Mouse (Mus musculus): ENCODE measurements around the gene Gm43064. TPM values are rescaled to one million over a fixed set of nuclear protein-coding genes. Genes with fewer than 3 reads are reported as not detected.
"Not testable (repeated sequence)": the region's sequence is repeated elsewhere in the genome, so short reads cannot be mapped to it uniquely, and the experiment has no call there.

Gm43064 gene
- polyA plus RNA-seq, 1 experiment from 2014 or later = not detected

DNA sequence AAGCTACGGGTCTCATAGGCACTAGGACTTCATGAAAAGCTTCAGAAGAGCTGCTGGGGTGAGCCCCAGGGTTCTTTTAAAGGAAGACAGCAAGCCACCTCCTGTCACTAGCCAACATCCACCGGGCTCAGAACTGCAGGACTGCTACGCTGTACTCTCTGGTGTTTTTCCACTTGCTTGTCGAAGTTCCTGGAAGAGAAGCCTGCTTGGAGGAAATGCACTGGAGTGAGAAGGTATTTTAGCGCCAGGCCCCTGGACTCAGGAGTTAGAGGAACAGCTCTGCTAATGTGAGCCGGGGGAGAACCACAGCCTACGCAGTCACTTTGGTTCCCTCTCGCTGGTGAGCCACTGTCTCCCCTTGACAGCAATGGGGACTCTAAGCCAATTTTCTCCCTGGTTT is 6.5 kb upstream of the Gm43064 start:
- Histone ChIP-seq H3K4me3 (replicated peaks) (no peak overlapping the region), H3K4me2 (replicated peaks) (no peak overlapping the region), H3K9me3 (no peaks in the 10 kb centered on the region), H3K27ac (no peak overlapping the region; the same call in 1 of the 2 replicates), H3K4me1 (replicated peaks) (peaks cover 8% of the 10 kb centered on the region), H3K27me3 (replicated peaks) (no peaks in the 10 kb centered on the region; the same call in 1 of the 2 replicates), H3K9ac (no peak overlapping the region), H3K36me3 (peaks cover 13% of the 10 kb centered on the region; the same call in 1 of the 2 replicates)
- no peak for ATAC-seq
- WGBS = 84% methylated on average over 8 of the region's 8 CpGs

DNA sequence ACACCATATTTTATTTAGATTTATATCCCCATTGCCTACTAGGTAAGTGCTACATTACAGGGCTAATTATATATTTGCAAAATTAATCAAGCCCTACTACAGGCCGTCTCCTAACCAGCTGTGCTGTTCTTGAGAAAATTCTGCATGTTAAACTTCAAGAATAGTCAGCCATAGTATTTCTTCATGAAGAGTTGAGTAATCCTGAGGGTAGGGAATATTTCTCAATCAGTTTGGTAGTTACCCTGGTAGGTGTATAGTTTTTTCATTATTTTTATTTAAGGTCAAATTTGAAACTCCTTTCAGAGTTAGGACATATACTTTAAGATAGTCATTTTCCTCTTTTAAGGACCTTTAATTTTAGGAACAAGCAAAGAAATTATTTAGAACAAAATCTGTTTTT is 3.7 kb upstream of the Gm43064 start:
- ATAC-seq = no peak
- Histone ChIP-seq H3K4me2 (replicated peaks) (no peak overlapping the region), H3K4me1 (replicated peaks) (peaks cover 11% of the 10 kb centered on the region), H3K4me3 (replicated peaks) (no peak overlapping the region), H3K27me3 (replicated peaks) (no peaks in the 10 kb centered on the region), H3K27ac (no peak overlapping the region), H3K9ac (no peak overlapping the region), H3K36me3 (peaks cover 13% of the 10 kb centered on the region; the same call in 1 of the 2 replicates), H3K9me3 (no peaks in the 10 kb centered on the region)
- 88% methylated on average over 1 of the region's 1 CpGs for WGBS

DNA sequence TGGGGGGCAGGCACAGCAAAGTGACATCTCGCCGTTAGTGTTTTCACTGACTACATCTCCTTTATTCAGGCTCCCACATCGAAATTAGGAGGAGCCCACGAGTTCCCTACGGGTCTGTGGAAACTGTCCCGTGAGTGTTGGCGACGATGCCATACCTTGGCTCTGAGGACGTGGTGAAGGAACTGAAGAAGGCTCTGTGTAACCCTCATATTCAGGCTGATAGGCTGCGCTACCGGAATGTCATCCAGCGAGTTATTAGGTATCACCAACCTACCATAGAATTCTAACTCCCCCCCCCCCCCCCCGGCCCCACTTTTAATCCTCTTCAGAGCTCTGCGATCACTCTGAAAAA is 402 bp downstream of the Gm43064 start:
- Histone ChIP-seq H3K4me1 (replicated peaks) (0 out of 2 replicates have a peak, but pooled peaks cover 3% of the 10 kb centered on the region), H3K9me3 (no peaks in the 10 kb centered on the region), H3K27ac (peak overlapping the region; percentile 94), H3K9ac (peak overlapping the region; percentile 84), H3K4me3 (replicated peaks) (peak overlapping the region; percentile 73), H3K4me2 (replicated peaks) (peak overlapping the region; percentile 55), H3K36me3 (no peaks in the 10 kb centered on the region), H3K27me3 (replicated peaks) (no peaks in the 10 kb centered on the region)
- WGBS = 2% methylated on average over 14 of the region's 14 CpGs
- ATAC-seq = peak; percentile 64

DNA sequence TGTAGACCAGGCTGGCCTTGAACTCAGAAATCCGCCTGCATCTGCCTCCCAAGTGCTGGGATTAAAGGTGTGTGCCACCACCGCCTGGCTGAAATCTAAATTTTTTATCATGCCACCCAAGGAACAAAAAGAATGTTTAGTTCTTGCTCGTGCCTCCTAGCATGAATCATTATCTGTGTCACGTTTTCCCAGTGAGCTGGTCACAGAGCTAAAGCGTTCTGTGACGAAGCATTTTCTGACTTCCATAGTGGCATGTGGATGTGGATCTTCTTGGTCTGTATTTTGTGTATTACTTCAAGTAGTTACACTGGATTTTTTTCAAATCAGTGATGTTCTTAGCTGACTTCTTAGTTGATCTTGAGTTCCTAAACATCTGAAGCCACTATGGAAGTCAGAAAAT is 1.6 kb downstream of the Gm43064 start:
- 0 out of 2 replicates have a peak, but pooled peaks cover 3% of the 10 kb centered on the region for H3K4me1 ChIP-seq (replicated peaks)
- no peak overlapping the region for H3K4me2 ChIP-seq (replicated peaks)
- H3K4me3 ChIP-seq (replicated peaks) = no peak overlapping the region
- H3K27me3 ChIP-seq (replicated peaks) = no peaks in the 10 kb centered on the region
- H3K9me3 ChIP-seq = no peaks in the 10 kb centered on the region
- 82% methylated on average over 6 of the region's 6 CpGs for WGBS
- ATAC-seq = no peak
- H3K36me3 ChIP-seq = peaks cover 4% of the 10 kb centered on the region; the same call in 1 of the 2 replicates
- H3K27ac ChIP-seq = no peak overlapping the region
- no peak overlapping the region for H3K9ac ChIP-seq

DNA sequence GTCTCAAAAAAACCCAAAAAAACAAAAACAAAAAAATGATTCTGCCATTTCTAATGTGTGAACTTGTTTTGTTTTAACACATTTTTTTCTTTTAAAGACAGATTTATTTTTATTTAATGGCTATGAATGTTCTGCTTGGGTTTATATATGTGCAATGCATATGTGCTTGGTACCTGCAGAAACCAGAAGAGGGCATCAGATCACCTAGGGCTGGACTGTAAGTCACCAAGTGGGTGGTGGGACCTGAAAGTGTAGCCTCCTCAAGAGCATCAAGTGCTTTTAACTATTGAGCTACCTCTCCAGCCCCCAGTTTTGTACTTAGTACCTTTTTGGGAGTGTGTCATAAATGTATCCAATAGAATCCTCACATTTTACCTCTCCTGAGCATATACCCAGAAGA is 18.2 kb downstream of the Gm43064 start:
- Histone ChIP-seq H3K4me1 (replicated peaks) (no peaks in the 10 kb centered on the region), H3K4me2 (replicated peaks) (no peak overlapping the region), H3K27me3 (replicated peaks) (no peaks in the 10 kb centered on the region), H3K27ac (no peak overlapping the region), H3K9ac (no peak overlapping the region), H3K36me3 (no peaks in the 10 kb centered on the region), H3K4me3 (replicated peaks) (no peak overlapping the region), H3K9me3 (no peaks in the 10 kb centered on the region)
- ATAC-seq = no peak

DNA sequence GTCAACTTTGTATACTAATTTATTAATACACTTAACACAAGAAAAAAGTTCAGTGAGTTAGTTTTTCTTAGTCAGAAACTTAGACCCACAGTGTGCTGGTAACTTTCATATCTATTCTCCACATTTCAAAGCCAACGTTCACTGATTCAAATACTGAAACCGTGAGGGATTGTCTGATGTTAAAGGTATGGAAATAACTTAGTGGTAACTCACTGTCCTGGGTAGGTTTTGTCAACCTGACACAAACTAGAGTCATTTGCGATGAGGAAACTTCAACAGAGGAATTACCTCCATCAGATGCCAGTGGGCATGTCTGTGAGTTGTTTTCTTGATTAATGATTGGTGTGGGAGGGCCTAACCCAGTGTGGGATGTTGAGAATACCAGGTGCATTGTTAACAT is 19.7 kb downstream of the Gm43064 start:
- H3K9me3 ChIP-seq = no peaks in the 10 kb centered on the region
- no peak overlapping the region for H3K4me2 ChIP-seq (replicated peaks)
- ATAC-seq = no peak
- no peak overlapping the region for H3K4me3 ChIP-seq (replicated peaks)
- WGBS = 85% methylated on average over 3 of the region's 3 CpGs
- H3K36me3 ChIP-seq = no peaks in the 10 kb centered on the region
- no peak overlapping the region for H3K27ac ChIP-seq
- H3K27me3 ChIP-seq (replicated peaks) = no peaks in the 10 kb centered on the region
- no peak overlapping the region for H3K9ac ChIP-seq
- H3K4me1 ChIP-seq (replicated peaks) = no peaks in the 10 kb centered on the region

DNA sequence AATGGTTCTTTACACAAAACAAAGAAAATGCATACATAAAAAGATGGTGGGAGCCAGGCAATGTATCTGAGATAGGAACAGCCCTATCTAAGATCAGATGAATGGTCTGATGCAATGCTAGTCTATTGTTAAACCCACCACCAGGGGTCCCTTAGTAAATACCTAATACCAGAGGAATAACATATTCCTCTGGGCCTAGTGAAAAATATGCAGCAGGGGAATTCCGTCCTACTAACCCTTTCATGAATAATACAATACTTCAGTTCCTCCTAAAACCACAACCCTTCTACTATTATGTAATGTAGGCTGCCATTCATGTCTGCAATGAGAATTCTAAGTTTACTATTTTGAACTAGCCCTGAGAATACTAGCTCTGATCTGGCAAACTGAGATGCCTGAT is 21.3 kb downstream of the Gm43064 start:
- not testable (repeated sequence) for H3K36me3 ChIP-seq; H3K27ac ChIP-seq; H3K4me1 ChIP-seq (replicated peaks); ATAC-seq; H3K4me3 ChIP-seq (replicated peaks); H3K9me3 ChIP-seq; H3K27me3 ChIP-seq (replicated peaks); H3K4me2 ChIP-seq (replicated peaks); H3K9ac ChIP-seq
- 55% methylated on average over 1 of the region's 1 CpGs for WGBS

DNA sequence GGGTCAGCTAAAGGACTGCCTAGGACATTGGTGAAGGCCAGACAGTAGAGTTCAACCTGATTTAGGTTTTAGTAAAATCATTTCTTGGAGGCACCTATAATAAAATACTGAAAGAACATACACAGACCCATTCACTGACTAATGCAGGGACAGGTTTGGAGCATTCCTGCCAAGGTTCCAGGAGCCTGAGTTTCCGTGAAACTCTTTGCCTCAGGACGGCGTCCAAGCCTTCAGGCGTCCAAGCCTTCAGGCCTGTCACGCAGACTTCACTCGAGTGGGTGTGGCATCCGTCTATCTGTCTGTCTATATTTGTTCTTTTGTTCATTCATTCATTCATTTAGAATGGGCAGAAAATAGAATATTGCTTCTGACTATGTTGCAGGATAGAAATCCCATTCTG is 21.8 kb downstream of the Gm43064 start:
- no peak for ATAC-seq
- WGBS = 82% methylated on average over 7 of the region's 7 CpGs
- Histone ChIP-seq H3K9ac (no peak overlapping the region), H3K4me2 (replicated peaks) (no peak overlapping the region), H3K36me3 (no peaks in the 10 kb centered on the region), H3K9me3 (no peaks in the 10 kb centered on the region), H3K27ac (no peak overlapping the region), H3K4me3 (replicated peaks) (no peak overlapping the region), H3K27me3 (replicated peaks) (no peaks in the 10 kb centered on the region), H3K4me1 (replicated peaks) (no peaks in the 10 kb centered on the region)

DNA sequence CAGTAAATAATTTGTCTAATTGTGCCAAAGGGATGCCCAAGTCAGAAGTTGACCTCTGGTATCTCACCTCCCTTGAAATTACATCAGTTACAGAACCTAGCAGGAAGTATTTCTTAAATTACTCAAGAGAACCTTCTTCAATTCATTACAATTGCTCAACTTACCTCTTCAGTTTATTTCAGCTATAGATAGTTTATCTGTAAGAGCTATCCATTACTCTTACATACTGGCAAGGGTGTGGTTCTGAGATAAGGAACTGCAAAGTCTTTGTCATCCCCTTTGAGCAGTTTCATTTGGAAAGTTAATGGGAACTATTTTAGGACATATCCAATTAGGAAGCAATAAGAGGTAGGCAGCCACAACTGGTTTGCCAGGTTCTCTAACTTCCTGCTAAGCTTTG is 23.1 kb downstream of the Gm43064 start, which contains the start of gene Bcl2l15:
TSS of gene Bcl2l15 (plus strand) at position 176 of the 400 bp plus-strand sequence.
- Histone ChIP-seq H3K36me3 (no peaks in the 10 kb centered on the region), H3K4me3 (replicated peaks) (no peak within 1 kb of the TSS), H3K4me1 (replicated peaks) (no peaks in the 10 kb centered on the region), H3K27me3 (replicated peaks) (no peaks in the 10 kb centered on the region), H3K27ac (no peak within 1 kb of the TSS), H3K9ac (no peak within 1 kb of the TSS), H3K9me3 (no peaks in the 10 kb centered on the region), H3K4me2 (replicated peaks) (no peak within 1 kb of the TSS)
- peak; percentile 44; the same call in 1 of the 2 replicates for ATAC-seq

DNA sequence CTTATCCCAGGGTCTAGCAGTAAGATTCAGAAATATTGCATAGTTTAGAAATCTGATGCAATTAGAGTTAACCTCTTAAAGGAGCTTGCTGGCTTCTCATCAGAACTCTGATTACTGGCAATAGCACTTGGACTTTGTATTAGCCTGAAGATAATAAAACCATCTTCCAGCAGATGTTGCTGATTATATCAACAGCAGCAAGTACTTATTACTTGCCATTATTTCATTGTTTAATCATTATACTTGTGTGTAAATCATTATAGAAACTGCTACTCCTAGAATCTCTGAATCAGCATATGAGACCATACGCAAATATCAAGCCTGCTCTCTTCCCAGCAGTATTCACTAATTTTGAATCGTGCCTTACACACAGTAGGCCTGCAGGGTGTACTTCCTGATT is 24.6 kb downstream of the Gm43064 start:
- Histone ChIP-seq H3K4me1 (replicated peaks) (no peaks in the 10 kb centered on the region), H3K9ac (no peak overlapping the region), H3K27me3 (replicated peaks) (no peaks in the 10 kb centered on the region), H3K4me2 (replicated peaks) (no peak overlapping the region), H3K4me3 (replicated peaks) (no peak overlapping the region), H3K27ac (no peak overlapping the region), H3K36me3 (no peaks in the 10 kb centered on the region), H3K9me3 (no peaks in the 10 kb centered on the region)
- ATAC-seq = peak; percentile 77
- WGBS = 64% methylated on average over 2 of the region's 2 CpGs

DNA sequence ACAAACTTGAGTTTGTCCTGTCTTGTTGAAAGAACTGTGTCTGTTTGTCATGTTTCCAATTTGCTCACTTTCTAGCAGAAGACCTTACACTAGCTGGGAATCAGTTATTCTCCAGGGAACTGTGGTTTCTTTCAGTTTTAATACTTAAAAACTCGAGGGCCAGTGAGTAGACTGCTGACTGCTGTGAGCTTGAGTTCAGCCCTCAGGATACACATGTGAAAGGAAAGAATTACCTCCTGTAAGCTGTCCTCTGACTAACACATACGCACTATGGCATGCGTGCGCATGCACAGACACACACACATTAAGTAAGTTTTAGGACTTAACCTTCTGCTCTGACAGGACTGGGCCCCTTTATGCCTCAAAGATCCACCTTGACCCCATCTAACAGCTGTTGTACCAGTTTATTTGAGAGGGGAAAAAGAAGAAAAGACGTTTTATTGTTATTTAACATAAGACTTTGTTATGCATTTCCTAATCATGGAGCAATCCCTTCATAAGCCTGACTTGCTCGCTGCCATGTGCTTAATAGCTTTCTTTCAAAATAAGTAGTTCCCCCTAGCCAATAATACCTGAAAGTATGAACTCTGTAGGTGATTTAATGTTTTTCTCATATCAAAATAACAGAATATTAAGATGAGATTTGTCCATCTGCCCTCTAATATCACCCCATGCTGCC is 26.0 kb downstream of the Gm43064 start:
- H3K27ac ChIP-seq = no peak overlapping the region
- H3K27me3 ChIP-seq (replicated peaks) = no peaks in the 10 kb centered on the region
- no peaks in the 10 kb centered on the region for H3K9me3 ChIP-seq
- no peak overlapping the region for H3K4me3 ChIP-seq (replicated peaks)
- ATAC-seq = no peak
- H3K9ac ChIP-seq = no peak overlapping the region
- 76% methylated on average over 6 of the region's 6 CpGs for WGBS
- no peaks in the 10 kb centered on the region for H3K36me3 ChIP-seq
- H3K4me1 ChIP-seq (replicated peaks) = no peaks in the 10 kb centered on the region
- no peak overlapping the region for H3K4me2 ChIP-seq (replicated peaks)

DNA sequence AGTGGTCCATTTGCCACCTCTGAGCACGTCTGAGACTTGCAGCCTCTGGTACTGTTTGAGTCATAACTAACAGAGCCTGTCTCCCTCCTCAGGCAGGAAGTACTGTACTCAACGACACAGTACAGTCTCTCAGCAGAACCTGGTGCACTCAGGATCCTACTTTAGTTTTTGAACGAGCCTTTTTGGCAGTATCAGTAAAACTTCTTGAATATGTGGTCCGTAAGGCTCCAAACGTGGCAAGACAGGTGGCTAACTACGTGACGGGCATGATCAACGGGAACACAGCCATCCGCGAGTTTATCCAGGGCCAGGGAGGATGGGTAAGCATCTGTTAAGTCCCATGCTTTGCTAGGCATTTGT is 26.6 kb downstream of the Gm43064 start:
- WGBS = 80% methylated on average over 10 of the region's 10 CpGs
- H3K27me3 ChIP-seq (replicated peaks) = no peaks in the 10 kb centered on the region
- H3K4me2 ChIP-seq (replicated peaks) = no peak overlapping the region
- H3K4me3 ChIP-seq (replicated peaks) = no peak overlapping the region
- no peak for ATAC-seq
- H3K9ac ChIP-seq = no peak overlapping the region
- no peak overlapping the region for H3K27ac ChIP-seq
- H3K36me3 ChIP-seq = no peaks in the 10 kb centered on the region
- H3K9me3 ChIP-seq = no peaks in the 10 kb centered on the region
- no peaks in the 10 kb centered on the region for H3K4me1 ChIP-seq (replicated peaks)

DNA sequence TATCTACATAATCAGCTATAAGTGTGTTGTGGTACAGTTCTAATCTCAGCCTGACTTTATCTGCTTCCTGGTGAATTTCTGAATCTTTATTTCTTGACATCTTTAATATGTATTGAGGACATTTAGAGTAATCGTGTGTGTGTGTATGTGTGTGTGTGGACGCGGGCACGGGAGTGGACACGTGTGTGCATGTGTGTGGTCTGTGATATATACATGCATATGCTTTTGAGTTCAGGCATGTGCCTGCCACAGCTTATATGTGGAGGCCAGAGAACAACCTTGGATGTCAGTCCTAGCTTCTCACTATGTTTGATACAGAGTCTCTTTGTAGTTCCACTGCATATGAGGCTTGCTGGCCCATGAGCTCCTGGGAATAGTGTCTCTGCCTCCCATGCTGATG is 27.1 kb downstream of the Gm43064 start:
- H3K4me2 ChIP-seq (replicated peaks) = no peak overlapping the region
- no peak overlapping the region for H3K4me3 ChIP-seq (replicated peaks)
- WGBS = 98% methylated on average over 5 of the region's 5 CpGs

More for the DNA sequence above, 27.1 kb downstream of the Gm43064 start:
- Histone ChIP-seq H3K9me3 (no peaks in the 10 kb centered on the region), H3K27me3 (replicated peaks) (no peaks in the 10 kb centered on the region), H3K4me1 (replicated peaks) (no peaks in the 10 kb centered on the region), H3K27ac (no peak overlapping the region), H3K36me3 (no peaks in the 10 kb centered on the region), H3K9ac (no peak overlapping the region)
- ATAC-seq = no peak

Measured in intestine, embryonic 15.5 days (tissue).